ENCODE assay signal across 7 mouse cellular contexts in genomic region chr4:155361303-155361791, GRCm38 (mm10). TPM values are rescaled to one million over a fixed set of nuclear protein-coding genes. Genes with fewer than 3 reads are reported as not detected.
DNase-seq lines count a peak whose midpoint lies in the region; ATAC-seq and TF ChIP-seq lines count a peak whose summit lies in the region.

TSS of gene Prkcz (minus strand) at chr4:155361361.

- peak within 1 kb of the TSS; percentile 41; the same call in 1 of the 2 replicates for H3K9ac ChIP-seq in embryonic facial prominence, embryonic 14.5 days (ENCODE audit: low read depth, low read length)
- H3K9ac ChIP-seq in heart, embryonic 14.5 days (ENCODE audit: low read length): peak within 1 kb of the TSS; percentile 54; the same call in 1 of the 2 replicates
- peak within 1 kb of the TSS; percentile 57 for H3K9ac ChIP-seq in kidney, postnatal 0 days (ENCODE audit: low read depth, low read length)
- no peak within 1 kb of the TSS for H3K9ac ChIP-seq in liver, embryonic 11.5 days (ENCODE audit: low read depth, low read length)
- peak within 1 kb of the TSS; percentile 18; the same call in 1 of the 2 replicates for H3K9ac ChIP-seq in neural tube, embryonic 11.5 days (ENCODE audit: low read length)
- no peak within 1 kb of the TSS; the same call in 1 of the 2 replicates for H3K9ac ChIP-seq in stomach, embryonic 14.5 days (replicated peaks; ENCODE audit: low read depth, low read length)

- no peaks in the 10 kb centered on the region for H3K36me3 ChIP-seq in embryonic facial prominence, embryonic 14.5 days (ENCODE audit: control insufficient read depth, insufficient read depth, low read length)
- H3K36me3 ChIP-seq in heart, embryonic 14.5 days (ENCODE audit: control insufficient read depth, insufficient read depth, low read length): no peaks in the 10 kb centered on the region
- H3K36me3 ChIP-seq in kidney, postnatal 0 days (ENCODE audit: insufficient read depth, low read length): no peaks in the 10 kb centered on the region
- no peaks in the 10 kb centered on the region for H3K36me3 ChIP-seq in liver, embryonic 11.5 days (ENCODE audit: control insufficient read depth, insufficient read depth, low read length)
- no peaks in the 10 kb centered on the region for H3K36me3 ChIP-seq in neural tube, embryonic 11.5 days (ENCODE audit: control insufficient read depth, insufficient read depth, low read length)
- H3K36me3 ChIP-seq in stomach, embryonic 14.5 days (ENCODE audit: control insufficient read depth, insufficient read depth, low read length): no peaks in the 10 kb centered on the region

- ATAC-seq in embryonic facial prominence, embryonic 14.5 days (ENCODE audit: low read depth): peak; percentile 98
- peak; percentile 90 for ATAC-seq in heart, embryonic 14.5 days (ENCODE audit: insufficient number of reproducible peaks, insufficient read depth, low FRiP score, low read depth)
- ATAC-seq in kidney, postnatal 0 days (replicated peaks; ENCODE audit: low FRiP score, low read depth): peak; percentile 96
- peak; percentile 81 for ATAC-seq in liver, embryonic 11.5 days (replicated peaks; ENCODE audit: low FRiP score)
- ATAC-seq in neural tube, embryonic 11.5 days (ENCODE audit: insufficient read depth, low FRiP score, low TSS enrichment): peak; percentile 75
- ATAC-seq in stomach, embryonic 14.5 days (ENCODE audit: insufficient number of reproducible peaks, insufficient read depth, low FRiP score, low read depth): peak; percentile 96

- H3K9me3 ChIP-seq in embryonic facial prominence, embryonic 14.5 days (ENCODE audit: control insufficient read depth, low read length): no peaks in the 10 kb centered on the region
- no peaks in the 10 kb centered on the region for H3K9me3 ChIP-seq in heart, embryonic 14.5 days (ENCODE audit: control insufficient read depth, low read length)
- H3K9me3 ChIP-seq in kidney, postnatal 0 days (replicated peaks; ENCODE audit: low read length): no peaks in the 10 kb centered on the region
- no peaks in the 10 kb centered on the region for H3K9me3 ChIP-seq in liver, embryonic 11.5 days (ENCODE audit: control insufficient read depth, low read length)
- no peaks in the 10 kb centered on the region for H3K9me3 ChIP-seq in neural tube, embryonic 11.5 days (ENCODE audit: control insufficient read depth, low read length)
- H3K9me3 ChIP-seq in stomach, embryonic 14.5 days (ENCODE audit: control insufficient read depth, low read depth, low read length): no peaks in the 10 kb centered on the region

- no peak within 1 kb of the TSS for H3K27ac ChIP-seq in embryonic facial prominence, embryonic 14.5 days (replicated peaks; ENCODE audit: low read depth, low read length)
- H3K27ac ChIP-seq in heart, embryonic 14.5 days (replicated peaks in 1 of 2; ENCODE audit: control insufficient read depth in 1 of 2, insufficient read depth in 1 of 2, low read depth in 2 of 2, low read length in 2 of 2): no peak within 1 kb of the TSS
- H3K27ac ChIP-seq in kidney, postnatal 0 days: peak within 1 kb of the TSS; percentile 75
- no peak within 1 kb of the TSS for H3K27ac ChIP-seq in liver, embryonic 11.5 days (ENCODE audit: low read depth, low read length)
- no peak within 1 kb of the TSS for H3K27ac ChIP-seq in neural tube, embryonic 11.5 days (ENCODE audit: low read depth, low read length)
- peak within 1 kb of the TSS; percentile 55; the same call in 1 of the 2 replicates for H3K27ac ChIP-seq in stomach, embryonic 14.5 days (ENCODE audit: low read length)

- H3K4me2 ChIP-seq in embryonic facial prominence, embryonic 14.5 days (ENCODE audit: low read depth, low read length): peak within 1 kb of the TSS; percentile 58
- peak within 1 kb of the TSS; percentile 78 for H3K4me2 ChIP-seq in heart, embryonic 14.5 days (ENCODE audit: low read length)
- H3K4me2 ChIP-seq in kidney, postnatal 0 days (ENCODE audit: low read length): peak within 1 kb of the TSS; percentile 59
- H3K4me2 ChIP-seq in liver, embryonic 11.5 days: peak within 1 kb of the TSS; percentile 26
- peak within 1 kb of the TSS; percentile 56 for H3K4me2 ChIP-seq in neural tube, embryonic 11.5 days (ENCODE audit: low read depth)
- peak within 1 kb of the TSS; percentile 53 for H3K4me2 ChIP-seq in stomach, embryonic 14.5 days (replicated peaks; ENCODE audit: low read depth, low read length)

- H3K27me3 ChIP-seq in embryonic facial prominence, embryonic 14.5 days (replicated peaks; ENCODE audit: control insufficient read depth, insufficient read depth, low read length): peaks cover 67% of the 10 kb centered on the region
- H3K27me3 ChIP-seq in heart, embryonic 14.5 days (ENCODE audit: control insufficient read depth, insufficient read depth, low read length): peaks cover 69% of the 10 kb centered on the region
- H3K27me3 ChIP-seq in kidney, postnatal 0 days (ENCODE audit: insufficient read depth, low read length): peaks cover 17% of the 10 kb centered on the region
- H3K27me3 ChIP-seq in liver, embryonic 11.5 days (replicated peaks; ENCODE audit: control insufficient read depth, insufficient read depth, low read length): peaks cover 65% of the 10 kb centered on the region
- H3K27me3 ChIP-seq in neural tube, embryonic 11.5 days (ENCODE audit: control insufficient read depth, insufficient read depth, low read length): peaks cover 43% of the 10 kb centered on the region
- H3K27me3 ChIP-seq in stomach, embryonic 14.5 days (ENCODE audit: control insufficient read depth, insufficient read depth, low read length): peaks cover 22% of the 10 kb centered on the region

- 2% methylated on average over 37 of the region's 51 CpGs for WGBS in embryonic facial prominence, embryonic 14.5 days
- WGBS in heart, embryonic 14.5 days: under 1% methylated on average over 43 of the region's 51 CpGs
- 0% methylated on average over 48 of the region's 51 CpGs for WGBS in kidney, postnatal 0 days
- 2% methylated on average over 51 of the region's 51 CpGs for WGBS in liver, embryonic 11.5 days
- under 1% methylated on average over 50 of the region's 51 CpGs for WGBS in neural tube, embryonic 11.5 days
- under 1% methylated on average over 46 of the region's 51 CpGs for WGBS in stomach, embryonic 14.5 days

- H3K4me1 ChIP-seq in embryonic facial prominence, embryonic 14.5 days (ENCODE audit: control insufficient read depth, insufficient read depth, low read length): no peaks in the 10 kb centered on the region
- peaks cover 0 to 8% of the 10 kb centered on the region in 2 experiments; a peak in 1 of 4 replicates for H3K4me1 ChIP-seq in heart, embryonic 14.5 days (ENCODE audit: control insufficient read depth in 2 of 2, insufficient read depth in 2 of 2, low read length in 2 of 2)
- H3K4me1 ChIP-seq in kidney, postnatal 0 days (replicated peaks; ENCODE audit: insufficient read depth, low read length): no peaks in the 10 kb centered on the region
- no peaks in the 10 kb centered on the region for H3K4me1 ChIP-seq in liver, embryonic 11.5 days (replicated peaks; ENCODE audit: control insufficient read depth, insufficient read depth, low read length)
- no peaks in the 10 kb centered on the region for H3K4me1 ChIP-seq in neural tube, embryonic 11.5 days (ENCODE audit: control insufficient read depth, insufficient read depth, low read length)
- no peaks in the 10 kb centered on the region for H3K4me1 ChIP-seq in stomach, embryonic 14.5 days (ENCODE audit: control insufficient read depth, insufficient read depth, low read length)

- DNase-seq in adrenal gland, postnatal 25 days: peak; percentile 78
- DNase-seq in embryonic facial prominence, embryonic 14.5 days (ENCODE audit: low spot score): peak; percentile 90
- peak; percentile 75 for DNase-seq in kidney, postnatal 0 days (ENCODE audit: low spot score)
- peak; percentile 75 for DNase-seq in liver, embryonic 11.5 days (ENCODE audit: low spot score)
- DNase-seq in neural tube, embryonic 11.5 days (ENCODE audit: low spot score): peak; percentile 73

- H3K4me3 ChIP-seq in embryonic facial prominence, embryonic 14.5 days (ENCODE audit: low read depth, low read length): peak within 1 kb of the TSS; percentile 46
- peak within 1 kb of the TSS; percentile 47 to 49 for H3K4me3 ChIP-seq in heart, embryonic 14.5 days (ENCODE audit: control insufficient read depth in 1 of 2, insufficient read depth in 1 of 2, low read depth in 1 of 2, low read length in 2 of 2)
- peak within 1 kb of the TSS; percentile 47 for H3K4me3 ChIP-seq in kidney, postnatal 0 days (replicated peaks; ENCODE audit: low read depth, low read length)
- peak within 1 kb of the TSS; percentile 40 for H3K4me3 ChIP-seq in liver, embryonic 11.5 days (ENCODE audit: low read depth, low read length)
- H3K4me3 ChIP-seq in neural tube, embryonic 11.5 days (ENCODE audit: low read depth, low read length): peak within 1 kb of the TSS; percentile 34
- H3K4me3 ChIP-seq in stomach, embryonic 14.5 days (ENCODE audit: low read depth, low read length): peak within 1 kb of the TSS; percentile 41

- no peak for TF ChIP-seq CTCF in kidney, postnatal 0 days (IDR thresholded peaks at IDR 0.05; ENCODE audit: low read depth)

RNA-seq across cellular contexts. Expression of gene Prkcz, which starts in this region (rescaled TPM):
- total RNA-seq in adrenal gland, postnatal 25 days (2021): 2.5 and 6.3 TPM in 2 replicates
- 9.8 and 10.2 TPM in 2 replicates for polyA plus RNA-seq in embryonic facial prominence, embryonic 14.5 days (2014; fragmentation: Nextera tagmentation; extraction: Ambion mirVana)
- polyA plus RNA-seq in heart, embryonic 14.5 days (2014; fragmentation: Nextera tagmentation; extraction: Ambion mirVana): 6.4 and 8.5 TPM in 2 replicates
- polyA plus RNA-seq in kidney, postnatal 0 days (2015; fragmentation: Nextera tagmentation; extraction: Ambion mirVana): 20.2 and 22.4 TPM in 2 replicates
- 5.1 and 6.8 TPM in 2 replicates for polyA plus RNA-seq in liver, embryonic 11.5 days (2014; fragmentation: Nextera tagmentation; extraction: Ambion mirVana)
- polyA plus RNA-seq in neural tube, embryonic 11.5 days (2014; fragmentation: Nextera tagmentation; extraction: Ambion mirVana): 17.8 and 22.7 TPM in 2 replicates
- 12.9 and 14.8 TPM in 2 replicates for polyA plus RNA-seq in stomach, embryonic 14.5 days (2014; fragmentation: Nextera tagmentation; extraction: Ambion mirVana)

Comparison
In these comparisons a context has a peak if more than half of its experiments do, and no peak if none do; other contexts are left out.
1. H3K27ac ChIP-seq: peak in kidney, postnatal 0 days (single experiment) and stomach, embryonic 14.5 days (single experiment); none in embryonic facial prominence, embryonic 14.5 days (single experiment), heart, embryonic 14.5 days (0 of 2), liver, embryonic 11.5 days (single experiment) and neural tube, embryonic 11.5 days (single experiment).
2. H3K4me2 ChIP-seq: peak in every context shown above with its lines; median percentile 78 in heart, embryonic 14.5 days; 59 in kidney, postnatal 0 days; 58 in embryonic facial prominence, embryonic 14.5 days; 56 in neural tube, embryonic 11.5 days; 53 in stomach, embryonic 14.5 days; 26 in liver, embryonic 11.5 days.
3. H3K9ac ChIP-seq: peak in embryonic facial prominence, embryonic 14.5 days (single experiment), heart, embryonic 14.5 days (single experiment), kidney, postnatal 0 days (single experiment) and neural tube, embryonic 11.5 days (single experiment); none in liver, embryonic 11.5 days (single experiment) and stomach, embryonic 14.5 days (single experiment).
4. Peak in every context shown above with its lines, with median percentiles within 50 percentile points of each other: DNase-seq, ATAC-seq and H3K4me3 ChIP-seq.